Mouse (Mus musculus) mouse trophoblast stem cell (cell line): ENCODE measurements around the gene Plscr4.

Experiments
- in situ Hi-C, 2 experiments: fragments of 300-500 bp; cut with MseI, MboI; formaldehyde crosslinking; loops; 2 replicates in 1 of 2; 3 replicates in 1 of 2; pipeline ENCODE4 v1.15.1; 2025

Gene Plscr4

DNA sequence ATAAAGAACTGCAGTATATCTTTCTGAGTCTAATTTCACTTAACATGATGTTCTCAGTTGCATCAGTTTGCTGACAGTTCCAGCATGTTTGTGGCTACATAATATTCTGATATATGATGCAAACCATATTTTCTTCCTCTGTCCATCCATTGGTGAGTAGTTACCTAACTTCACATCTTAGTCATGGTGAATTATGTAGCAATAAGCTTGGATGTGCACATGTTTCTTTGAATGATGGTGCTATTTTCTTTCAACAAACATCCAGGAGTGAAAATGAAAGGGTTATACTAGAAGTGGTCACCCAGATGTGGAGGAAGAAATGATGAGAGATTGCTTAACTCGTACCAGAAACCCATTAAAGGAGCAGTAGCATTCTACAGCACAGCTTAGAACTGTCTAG, 47.7 kb downstream of the Plscr4 start:
- in situ Hi-C loops = loop anchor here (5.0 to 10.0 kb wide), 2 partner anchors 107 to 370 kb away; no protein-coding TSS in a partner anchor

GRCm38 (mm10) chr9:92511696-92512095, 54.5 kb downstream of the Plscr4 start:
- in situ Hi-C loops = no loop called here

DNA sequence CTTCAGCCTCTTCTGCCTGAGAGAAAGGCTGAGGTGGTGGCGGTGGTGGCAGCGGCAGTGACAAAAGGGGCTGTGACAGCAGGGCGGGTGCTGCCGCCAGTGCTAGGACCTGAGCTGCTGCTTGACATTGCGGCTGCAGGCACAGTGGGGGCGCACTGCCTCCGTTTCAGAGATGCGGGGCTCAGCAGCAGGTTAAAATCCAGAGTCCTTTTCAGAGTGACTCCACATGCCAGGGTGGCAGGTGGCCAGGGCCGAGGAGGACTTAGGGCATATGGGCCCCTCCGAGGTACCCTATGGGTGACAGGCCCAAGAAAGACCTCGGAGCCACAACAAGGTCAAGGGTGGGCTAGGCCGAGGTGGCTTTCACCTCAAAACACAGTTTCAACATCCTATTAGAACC, 59.9 kb downstream of the Plscr4 start:
- in situ Hi-C loops = no loop called here

DNA sequence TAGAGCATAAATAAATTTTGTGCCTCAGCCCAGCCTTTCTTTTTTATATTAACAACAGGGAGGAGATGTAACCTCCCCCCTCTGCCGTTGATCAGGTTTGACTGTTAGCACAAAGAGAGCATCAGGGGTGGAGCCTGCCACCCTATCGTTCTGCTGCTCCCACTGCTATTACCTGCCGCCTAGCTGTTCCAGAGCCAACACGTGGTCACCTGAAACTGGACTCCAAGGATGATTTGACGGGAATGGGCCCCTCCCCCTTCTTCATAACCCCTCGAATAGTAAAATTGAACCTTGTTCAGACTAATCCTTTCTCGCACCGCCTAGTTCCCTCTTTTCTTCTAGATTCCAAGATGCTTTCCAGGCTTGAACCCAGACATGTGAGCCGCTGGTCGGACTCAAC, 63.6 kb downstream of the Plscr4 start:
- in situ Hi-C loops = no loop called here

DNA sequence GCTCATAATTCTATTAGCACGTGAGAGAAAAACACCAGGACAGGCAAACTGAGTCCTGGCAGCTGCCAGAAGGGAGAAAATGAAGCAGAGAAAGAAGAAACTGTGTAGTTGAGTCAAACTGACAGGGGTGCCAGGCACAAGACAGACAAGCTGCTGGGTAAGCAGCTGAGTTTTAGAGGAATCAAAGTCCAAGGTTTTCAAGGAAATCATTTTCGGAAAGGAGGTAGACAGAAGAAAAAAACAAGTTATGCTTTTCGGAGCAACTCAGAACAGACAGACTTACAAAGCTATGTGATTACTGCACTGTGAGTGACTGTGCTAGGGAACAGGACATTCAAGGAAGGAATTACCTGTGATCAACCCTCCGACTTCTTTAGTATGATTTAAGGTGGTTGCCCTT, 67.3 kb downstream of the Plscr4 start:
- in situ Hi-C loops = no loop called here

GRCm38 (mm10) chr9:92530055-92530454, 72.9 kb downstream of the Plscr4 start:
- in situ Hi-C loops = no loop called here

- in situ Hi-C loops = no loop called here
Observed at GRCm38 (mm10) chr9:92537735-92538134, 80.6 kb downstream of the Plscr4 start.

DNA sequence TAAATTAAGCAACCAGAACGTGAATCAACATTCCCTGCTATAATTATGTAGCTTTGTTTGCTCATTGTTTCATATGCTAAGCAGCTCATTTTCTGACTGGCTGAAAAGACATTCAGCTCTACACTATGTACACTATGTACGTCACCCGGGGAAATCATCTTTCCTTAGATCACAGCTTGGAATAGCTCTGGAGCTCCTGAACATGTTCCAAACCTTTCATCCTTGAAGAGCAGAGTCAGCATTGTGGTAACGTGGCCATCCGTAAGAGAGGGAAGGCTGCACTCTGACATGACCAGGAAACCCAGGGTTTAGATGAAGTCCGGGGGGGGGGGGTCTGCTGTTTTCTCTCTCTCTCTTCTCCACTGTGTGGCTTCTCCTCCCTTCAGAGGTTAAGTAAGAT, 81.0 kb downstream of the Plscr4 start:
- in situ Hi-C loops = no loop called here
